Mouse (Mus musculus): ENCODE measurements around the gene G430095P16Rik. TPM values are rescaled to one million over a fixed set of nuclear protein-coding genes. Genes with fewer than 3 reads are reported as not detected.

G430095P16Rik gene
- total RNA-seq, 2 experiments from 2014 or later = 0.66 to 1.1 TPM

GRCm38 (mm10) chr8:84736521-84736920, 13.7 kb downstream of the G430095P16Rik start:
- no peak for DNase-seq
- intact Hi-C loops (cut with DNase I; ENCODE audit: low total_unique reads) = loop anchor here (5.0 kb wide), 2 partner anchors 61 to 76 kb away; no protein-coding TSS in a partner anchor

GRCm38 (mm10) chr8:84737608-84738007, 14.8 kb downstream of the G430095P16Rik start:
- intact Hi-C loops (cut with DNase I; ENCODE audit: low total_unique reads) = loop anchor here (5.0 kb wide), 2 partner anchors 60 to 75 kb away; no protein-coding TSS in a partner anchor
- DNase-seq = peak; percentile 86

GRCm38 (mm10) chr8:84738266-84738665, 15.5 kb downstream of the G430095P16Rik start:
- no peak for DNase-seq
- intact Hi-C loops (cut with DNase I; ENCODE audit: low total_unique reads) = loop anchor here (5.0 kb wide), 2 partner anchors 59 to 74 kb away; no protein-coding TSS in a partner anchor

- DNase-seq = no peak
- intact Hi-C loops (cut with DNase I; ENCODE audit: low total_unique reads) = loop anchor here (5.0 kb wide), 2 partner anchors 58 to 73 kb away; no protein-coding TSS in a partner anchor
These were observed 16.1 kb downstream of the G430095P16Rik start for GRCm38 (mm10) chr8:84738715-84739400.

GRCm38 (mm10) chr8:84739401-84739742, 16.6 kb downstream of the G430095P16Rik start:
- DNase-seq = no peak
- intact Hi-C loops (cut with DNase I; ENCODE audit: low total_unique reads) = loop anchor here (5.0 kb wide), 2 partner anchors 58 to 73 kb away; no protein-coding TSS in a partner anchor

GRCm38 (mm10) chr8:84740895-84741843, 18.4 kb downstream of the G430095P16Rik start:
- no peak for DNase-seq
- intact Hi-C loops (cut with DNase I; ENCODE audit: low total_unique reads) = no loop called here

GRCm38 (mm10) chr8:84742171-84743053, 19.6 kb downstream of the G430095P16Rik start:
- peak; percentile 86 for DNase-seq
- intact Hi-C loops (cut with DNase I; ENCODE audit: low total_unique reads) = no loop called here

- no peak for DNase-seq
- intact Hi-C loops (cut with DNase I; ENCODE audit: low total_unique reads) = no loop called here
These were observed 20.2 kb downstream of the G430095P16Rik start for GRCm38 (mm10) chr8:84743054-84743415.

GRCm38 (mm10) chr8:84743517-84744420, 21.0 kb downstream of the G430095P16Rik start:
- intact Hi-C loops (cut with DNase I; ENCODE audit: low total_unique reads) = no loop called here
- DNase-seq = peak; percentile 84

- DNase-seq = peak; percentile 64
These were observed 22.5 kb downstream of the G430095P16Rik start for GRCm38 (mm10) chr8:84745032-84745925.

GRCm38 (mm10) chr8:84749519-84749918, 26.7 kb downstream of the G430095P16Rik start:
- no peak for DNase-seq
- intact Hi-C loops (cut with DNase I; ENCODE audit: low total_unique reads) = no loop called here

More at GRCm38 (mm10) chr8:84745032-84745925, 22.5 kb downstream of the G430095P16Rik start:
- intact Hi-C loops (cut with DNase I; ENCODE audit: low total_unique reads) = no loop called here

- intact Hi-C loops (cut with DNase I; ENCODE audit: low total_unique reads) = loop anchor here (5.0 kb wide), 1 partner anchor 54 kb away; no protein-coding TSS in a partner anchor
- DNase-seq = no peak
These were observed 30.2 kb downstream of the G430095P16Rik start for GRCm38 (mm10) chr8:84752734-84753582.

GRCm38 (mm10) chr8:84757501-84757900, 34.7 kb downstream of the G430095P16Rik start:
- DNase-seq = no peak

GRCm38 (mm10) chr8:84758308-84758707, 35.5 kb downstream of the G430095P16Rik start:
- DNase-seq = no peak
- intact Hi-C loops (cut with DNase I; ENCODE audit: low total_unique reads) = no loop called here

More at GRCm38 (mm10) chr8:84757501-84757900, 34.7 kb downstream of the G430095P16Rik start:
- intact Hi-C loops (cut with DNase I; ENCODE audit: low total_unique reads) = no loop called here

- no peak for DNase-seq
- intact Hi-C loops (cut with DNase I; ENCODE audit: low total_unique reads) = no loop called here
These were observed 36.3 kb downstream of the G430095P16Rik start for GRCm38 (mm10) chr8:84759126-84759525.

- intact Hi-C loops (cut with DNase I; ENCODE audit: low total_unique reads) = no loop called here
- no peak for DNase-seq
These were observed 36.9 kb downstream of the G430095P16Rik start for GRCm38 (mm10) chr8:84759718-84760117.

All from gastrocnemius, postnatal 14 days (tissue).